Mouse (Mus musculus) spleen, adult 2 months (tissue): ENCODE results near the gene Ascc2. TPM values are rescaled to one million over a fixed set of nuclear protein-coding genes. Genes with fewer than 3 reads are reported as not detected.

Source experiments
- DNase-seq, 2 experiments: peaks; one replicate each; pipeline versions ENCODE4 v3.0.0 to v3.0.0-alpha.2; 2012 to 2021; ENCODE audit warnings: low spot score in 2 of 2, low read depth in 1 of 2
- H3K27ac ChIP-seq: fragments of 200-500 bp; 2 replicates; pipeline ENCODE4 v1.5.1; 2012; ENCODE audit warnings: low read length, inconsistent platforms; ENCODE audit not compliant: insufficient read depth
- H3K27me3 ChIP-seq: fragments of 200-500 bp; 2 replicates; pipeline ENCODE4 v1.6.1; 2012; ENCODE audit warnings: mild to moderate bottlenecking, moderate library complexity, low read length, inconsistent platforms; ENCODE audit not compliant: control insufficient read depth, insufficient read depth
- H3K36me3 ChIP-seq: fragments of 200-500 bp; 2 replicates; pipeline ENCODE4 v1.6.1; 2012; ENCODE audit warnings: mild to moderate bottlenecking, low read length, inconsistent platforms; ENCODE audit not compliant: control insufficient read depth, insufficient read depth
- H3K4me1 ChIP-seq: fragments of 200-500 bp; 2 replicates; pipeline ENCODE4 v1.6.1; 2011; ENCODE audit warnings: inconsistent platforms; ENCODE audit not compliant: control insufficient read depth, insufficient read depth, insufficient read length
- H3K4me3 ChIP-seq: fragments of 200-500 bp; 2 replicates; pipeline ENCODE4 v1.5.1; 2011; ENCODE audit warnings: mild to moderate bottlenecking, inconsistent platforms; ENCODE audit not compliant: insufficient read depth, insufficient read length; ENCODE audit errors: extremely low read depth
- CTCF ChIP-seq: fragments of 200-500 bp; IDR thresholded peaks from 2 replicates; pipeline ENCODE4 v1.5.1; 2011; ENCODE audit warnings: mild to moderate bottlenecking, inconsistent platforms; ENCODE audit not compliant: insufficient read depth, insufficient read length, insufficient replicate concordance; ENCODE audit errors: extremely low read depth
- POLR2A ChIP-seq: fragments of 200-500 bp; IDR thresholded peaks from 2 replicates; pipeline ENCODE4 v1.6.1; 2011; ENCODE audit warnings: low read depth, low read length, inconsistent platforms
- WGBS: fragments of 180-500 bp; shearing (Covaris S2); methylation state at CpG from one replicate; pipeline ENCODE4 v1.1.7; 2018; 5-methylcytosine and 5-hydroxymethylcytosine counted together
- polyA plus RNA-seq: library from polyadenylated mRNA; depleted of rRNA; stranded (reverse); fragments of >200 nt; gene quantifications from 2 replicates; pipeline ENCODE4 v1.2.3, GENCODE M21; 2012

Gene Ascc2
- polyA plus RNA-seq, 1 experiment, result 11.2 TPM

DNA sequence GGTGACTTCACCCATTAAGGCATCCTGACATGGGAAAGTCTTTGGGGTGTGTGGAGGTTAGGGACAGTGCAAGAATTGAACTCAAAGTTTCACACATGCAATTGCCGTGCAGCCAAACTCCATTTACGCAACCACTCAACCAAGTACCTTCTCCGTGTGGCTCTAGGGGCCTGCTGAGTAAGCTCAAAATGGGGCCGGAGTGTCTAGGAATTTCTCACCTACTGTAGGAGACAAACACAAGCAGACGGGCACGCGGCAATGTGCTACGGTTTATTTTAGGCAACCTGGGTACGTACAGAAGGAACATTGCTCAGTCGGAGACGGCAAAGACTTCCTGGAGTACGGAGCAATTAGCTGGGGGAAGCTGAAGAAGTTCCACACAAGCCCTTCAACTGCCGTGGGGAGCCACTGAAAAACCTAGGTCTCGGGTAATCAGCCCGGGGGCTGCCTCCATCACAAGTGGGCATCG, 17.5 kb upstream of the Ascc2 start, which contains the start of gene Gm11032:
Gm11032 (plus strand) TSS at position 51 of the 469 bp plus-strand sequence.
- no peak within 1 kb of the TSS for H3K27ac ChIP-seq
- no peaks in the 10 kb centered on the region for H3K36me3 ChIP-seq
- TF ChIP-seq POLR2A (no peak), CTCF (no peak)
- DNase-seq, result no peak
- no peaks in the 10 kb centered on the region for H3K4me1 ChIP-seq
- no peak within 1 kb of the TSS for H3K4me3 ChIP-seq
- WGBS, result 91% methylated on average over 16 of the region's 16 CpGs
- H3K27me3 ChIP-seq, result no peaks in the 10 kb centered on the region

GRCm38 (mm10) chr11:4620501-4621108, 16.9 kb upstream of the Ascc2 start:
- Histone ChIP-seq H3K27me3 (no peaks in the 10 kb centered on the region), H3K36me3 (no peaks in the 10 kb centered on the region), H3K4me1 (no peaks in the 10 kb centered on the region), H3K27ac (no peak overlapping the region), H3K4me3 (no peak overlapping the region)
- WGBS, result 80% methylated on average over 13 of the region's 13 CpGs
- no peak for TF ChIP-seq POLR2A
- no peak for TF ChIP-seq CTCF
- DNase-seq, result no peak

DNA sequence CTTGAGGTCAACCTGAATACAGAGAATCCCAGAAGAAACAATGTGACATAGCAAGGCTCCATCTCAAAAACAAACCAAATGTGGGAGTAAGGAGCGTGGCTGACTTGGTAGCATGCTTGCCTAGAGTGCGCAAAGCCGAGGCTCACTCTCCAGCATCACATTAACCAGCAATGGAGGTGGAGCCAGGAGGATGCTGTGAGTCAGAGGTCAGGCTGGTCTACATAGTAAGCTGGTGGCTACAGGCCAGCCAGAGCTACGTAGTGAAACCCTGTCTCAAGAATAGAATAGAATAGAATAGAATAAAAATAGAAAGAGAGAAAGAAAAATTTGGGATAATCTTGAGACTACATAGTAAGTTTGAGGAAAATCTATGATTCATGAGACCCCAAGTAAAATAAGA, 15.7 kb upstream of the Ascc2 start:
- TF ChIP-seq POLR2A (no peak), CTCF (no peak)
- Histone ChIP-seq H3K4me3 (no peak overlapping the region), H3K4me1 (no peaks in the 10 kb centered on the region), H3K27me3 (no peaks in the 10 kb centered on the region), H3K36me3 (no peaks in the 10 kb centered on the region), H3K27ac (no peak overlapping the region)
- no peak for DNase-seq
- 84% methylated on average over 4 of the region's 4 CpGs for WGBS

- DNase-seq, result no peak
- Histone ChIP-seq H3K4me3 (no peak overlapping the region), H3K36me3 (no peaks in the 10 kb centered on the region), H3K27me3 (no peaks in the 10 kb centered on the region), H3K4me1 (no peaks in the 10 kb centered on the region), H3K27ac (no peak overlapping the region)
- TF ChIP-seq POLR2A (no peak), CTCF (no peak)
- WGBS, result 91% methylated on average over 7 of the region's 7 CpGs
Observed at GRCm38 (mm10) chr11:4622442-4622986, 15.0 kb upstream of the Ascc2 start.

DNA sequence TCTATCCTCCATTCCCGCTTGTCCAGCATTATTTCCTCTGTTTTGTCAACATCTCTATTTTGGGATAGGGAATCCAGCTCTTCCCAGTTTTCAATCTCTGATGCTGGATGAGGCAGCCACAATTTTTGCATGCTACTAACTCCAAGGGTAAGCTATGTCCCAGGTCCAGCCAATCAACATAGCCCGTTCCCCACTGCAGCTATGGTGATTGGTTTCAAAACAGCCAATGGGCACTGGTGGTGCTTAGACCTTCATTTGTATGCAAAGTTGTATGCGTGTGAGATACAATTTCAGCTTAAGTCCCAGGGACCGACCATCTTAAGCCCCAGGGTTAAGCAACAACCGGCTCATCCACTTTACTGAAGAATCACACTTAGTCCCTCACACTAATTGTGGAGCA, 14.6 kb upstream of the Ascc2 start:
- H3K36me3 ChIP-seq, result no peaks in the 10 kb centered on the region
- no peaks in the 10 kb centered on the region for H3K27me3 ChIP-seq
- H3K4me3 ChIP-seq, result no peak overlapping the region
- no peak for DNase-seq
- no peak overlapping the region for H3K27ac ChIP-seq
- no peaks in the 10 kb centered on the region for H3K4me1 ChIP-seq
- WGBS, result 92% methylated on average over 5 of the region's 5 CpGs
- TF ChIP-seq POLR2A (no peak), CTCF (no peak)

DNA sequence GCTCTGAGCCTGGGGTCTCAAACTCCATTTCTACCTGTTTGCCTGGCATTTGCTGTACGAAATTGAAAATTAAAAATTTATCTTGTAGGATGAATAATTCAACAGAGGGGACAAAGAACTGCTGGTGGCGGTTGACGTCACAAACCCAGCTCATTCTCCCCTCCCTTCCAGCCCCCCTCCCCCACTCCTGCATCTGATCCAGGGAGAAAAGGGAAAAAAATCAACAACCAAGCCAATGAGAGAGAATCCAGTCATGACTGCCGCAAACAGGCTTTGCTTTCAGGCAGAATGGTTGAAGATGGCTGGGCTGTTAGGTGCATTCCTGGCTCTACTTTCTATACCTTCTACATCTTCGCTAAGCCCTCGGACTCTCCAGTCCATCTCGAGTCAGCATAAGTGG, 11.6 kb upstream of the Ascc2 start:
- Histone ChIP-seq H3K4me1 (no peaks in the 10 kb centered on the region), H3K27me3 (no peaks in the 10 kb centered on the region), H3K4me3 (no peak overlapping the region), H3K27ac (no peak overlapping the region), H3K36me3 (no peaks in the 10 kb centered on the region)
- TF ChIP-seq CTCF (no peak), POLR2A (no peak)
- WGBS, result 93% methylated on average over 7 of the region's 7 CpGs
- DNase-seq, result no peak

- no peak for DNase-seq
- H3K27ac ChIP-seq, result no peak overlapping the region
- no peak for TF ChIP-seq POLR2A
- no peak for TF ChIP-seq CTCF
- H3K4me1 ChIP-seq, result no peaks in the 10 kb centered on the region
- H3K4me3 ChIP-seq, result no peak overlapping the region
- no peaks in the 10 kb centered on the region for H3K27me3 ChIP-seq
- WGBS, result 89% methylated on average over 7 of the region's 7 CpGs
- no peaks in the 10 kb centered on the region for H3K36me3 ChIP-seq
Observed at GRCm38 (mm10) chr11:4627636-4628035, 9.9 kb upstream of the Ascc2 start.
